Mouse (Mus musculus): Measurements from ENCODE around the gene Htr6.

DNA sequence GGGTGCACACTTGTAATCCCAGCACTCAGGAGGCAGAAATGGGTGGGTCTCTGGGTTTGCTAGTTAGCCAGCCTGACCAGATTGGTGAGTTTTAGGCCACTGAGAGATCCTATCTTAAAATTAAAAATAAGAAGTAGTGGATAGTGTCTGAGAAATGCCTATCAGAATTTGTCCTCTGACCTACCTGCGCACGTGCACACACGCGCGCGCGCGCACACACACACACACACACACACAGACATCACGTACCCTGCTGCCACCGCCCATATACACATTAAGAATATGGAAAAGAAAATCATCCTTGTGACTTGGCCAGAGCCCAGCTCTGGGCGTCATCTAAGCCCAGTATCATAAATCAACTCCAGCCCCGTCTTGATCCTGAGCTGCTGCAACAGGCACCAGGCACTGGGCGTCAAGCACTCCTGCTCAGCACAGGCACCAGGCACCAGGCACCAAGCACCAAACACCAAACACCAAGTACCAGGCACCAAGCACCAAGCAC lies 64.1 kb downstream of the Htr6 start:
- TF ChIP-seq EP300 (IDR thresholded peaks at IDR 0.05; ENCODE audit: insufficient read depth, low read depth, low read length) (no peak), POLR2A (IDR thresholded peaks at IDR 0.05; ENCODE audit: insufficient read depth, low read length) (no peak), CTCF (IDR thresholded peaks at IDR 0.05; ENCODE audit: low read depth, low read length) (no peak)

Measured in ES-Bruce4 (cell line).